Mouse (Mus musculus): ENCODE results near the gene Ebf4. TPM values are rescaled to one million over a fixed set of nuclear protein-coding genes. Genes with fewer than 3 reads are reported as not detected.
"Not testable (repeated sequence)": the region's sequence is repeated elsewhere in the genome, so short reads cannot be mapped to it uniquely, and the experiment has no call there.

The Ebf4 gene
- polyA plus RNA-seq, 1 experiment from 2014 or later = 1.6 TPM

DNA sequence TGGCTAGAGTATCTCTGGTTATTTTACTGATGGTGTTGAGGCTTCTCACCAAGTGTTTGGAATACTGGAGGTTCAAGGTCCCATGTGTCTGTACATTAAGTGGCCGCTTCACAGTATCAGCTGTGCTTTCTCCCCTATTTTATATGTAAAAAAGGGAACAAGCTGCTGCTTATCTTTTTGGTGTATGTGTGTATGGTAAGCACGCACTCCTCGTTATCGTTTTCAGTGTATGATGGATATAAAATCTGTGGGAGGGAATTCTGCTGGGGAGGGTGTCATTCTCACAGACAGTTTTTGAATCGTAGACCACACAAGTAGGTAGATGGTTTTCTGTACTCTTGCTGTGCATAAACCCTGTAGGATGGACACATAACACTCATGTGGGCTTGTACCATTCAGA is 62.6 kb downstream of the Ebf4 start:
- 91% methylated on average over 5 of the region's 5 CpGs for WGBS
- no peaks in the 10 kb centered on the region for H3K9me3 ChIP-seq
- H3K4me1 ChIP-seq = no peaks in the 10 kb centered on the region
- peaks cover 41% of the 10 kb centered on the region for H3K27me3 ChIP-seq
- no peaks in the 10 kb centered on the region for H3K36me3 ChIP-seq
- H3K4me2 ChIP-seq = no peak overlapping the region
- H3K27ac ChIP-seq = no peak overlapping the region
- H3K4me3 ChIP-seq = no peak overlapping the region
- H3K9ac ChIP-seq = no peak overlapping the region
- no peak for ATAC-seq (ENCODE audit: borderline replicate concordance, extremely low read depth, low FRiP score, low TSS enrichment)

DNA sequence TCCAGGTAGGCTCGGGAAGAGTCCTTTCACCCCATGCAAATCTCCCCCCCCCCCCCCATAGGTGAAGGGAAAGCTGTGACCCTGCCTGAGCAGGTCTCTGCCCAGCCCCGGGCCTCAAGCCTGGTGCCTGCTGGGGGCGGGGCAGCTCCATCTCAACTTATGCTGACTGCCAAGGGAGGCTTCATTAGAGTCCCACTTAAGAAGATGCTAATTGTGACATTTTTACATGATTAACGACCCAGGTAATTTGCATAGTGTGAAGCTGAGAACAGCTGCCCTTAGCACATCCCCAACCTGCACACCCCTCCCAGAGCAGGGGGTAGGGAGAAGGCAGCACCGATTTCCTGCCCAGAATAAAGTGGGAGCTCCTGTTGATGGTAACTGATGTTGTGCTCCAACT is 63.9 kb downstream of the Ebf4 start:
- Histone ChIP-seq H3K4me1 (no peaks in the 10 kb centered on the region), H3K9me3 (no peaks in the 10 kb centered on the region), H3K36me3 (no peaks in the 10 kb centered on the region), H3K27ac (no peak overlapping the region), H3K27me3 (peaks cover 54% of the 10 kb centered on the region), H3K4me3 (no peak overlapping the region), H3K9ac (no peak overlapping the region), H3K4me2 (no peak overlapping the region)
- no peak for ATAC-seq (ENCODE audit: borderline replicate concordance, extremely low read depth, low FRiP score, low TSS enrichment)
- WGBS = 13% methylated on average over 5 of the region's 5 CpGs

DNA sequence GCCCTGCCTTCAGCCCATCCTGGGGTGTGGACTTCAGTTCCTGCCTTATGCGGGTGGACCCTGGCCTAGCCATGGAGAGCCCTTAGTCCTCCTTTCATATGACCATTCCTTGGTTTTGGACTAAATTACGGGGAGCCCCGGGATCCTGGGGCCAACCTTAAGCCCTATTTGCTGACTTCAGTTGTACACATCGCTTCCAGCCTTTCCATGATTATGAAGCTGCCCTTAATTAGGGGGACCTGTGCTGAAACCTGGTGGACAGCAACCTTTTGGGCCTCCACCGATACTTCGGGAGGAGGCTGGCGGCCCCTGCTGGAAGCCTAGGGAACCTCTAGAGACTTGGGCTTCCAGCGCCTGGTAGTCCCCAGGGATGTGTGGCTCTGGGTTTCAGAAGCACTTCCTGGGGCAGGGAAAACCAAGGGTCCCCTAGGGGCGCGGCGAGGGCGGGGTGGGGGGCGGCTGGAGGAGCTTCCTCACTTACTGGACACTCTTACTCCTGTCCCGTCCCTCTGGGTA is 67.6 kb downstream of the Ebf4 start:
- H3K4me3 ChIP-seq = no peak overlapping the region
- H3K9me3 ChIP-seq = no peaks in the 10 kb centered on the region
- WGBS = 3% methylated on average over 14 of the region's 14 CpGs
- no peaks in the 10 kb centered on the region for H3K36me3 ChIP-seq
- no peak overlapping the region for H3K27ac ChIP-seq
- no peak overlapping the region for H3K4me2 ChIP-seq
- H3K4me1 ChIP-seq = 0 out of 2 replicates have a peak, but pooled peaks cover 3% of the 10 kb centered on the region
- ATAC-seq (ENCODE audit: borderline replicate concordance, extremely low read depth, low FRiP score, low TSS enrichment) = peak; percentile 7; the same call in 1 of the 2 replicates
- peaks cover 70% of the 10 kb centered on the region for H3K27me3 ChIP-seq
- no peak overlapping the region for H3K9ac ChIP-seq

DNA sequence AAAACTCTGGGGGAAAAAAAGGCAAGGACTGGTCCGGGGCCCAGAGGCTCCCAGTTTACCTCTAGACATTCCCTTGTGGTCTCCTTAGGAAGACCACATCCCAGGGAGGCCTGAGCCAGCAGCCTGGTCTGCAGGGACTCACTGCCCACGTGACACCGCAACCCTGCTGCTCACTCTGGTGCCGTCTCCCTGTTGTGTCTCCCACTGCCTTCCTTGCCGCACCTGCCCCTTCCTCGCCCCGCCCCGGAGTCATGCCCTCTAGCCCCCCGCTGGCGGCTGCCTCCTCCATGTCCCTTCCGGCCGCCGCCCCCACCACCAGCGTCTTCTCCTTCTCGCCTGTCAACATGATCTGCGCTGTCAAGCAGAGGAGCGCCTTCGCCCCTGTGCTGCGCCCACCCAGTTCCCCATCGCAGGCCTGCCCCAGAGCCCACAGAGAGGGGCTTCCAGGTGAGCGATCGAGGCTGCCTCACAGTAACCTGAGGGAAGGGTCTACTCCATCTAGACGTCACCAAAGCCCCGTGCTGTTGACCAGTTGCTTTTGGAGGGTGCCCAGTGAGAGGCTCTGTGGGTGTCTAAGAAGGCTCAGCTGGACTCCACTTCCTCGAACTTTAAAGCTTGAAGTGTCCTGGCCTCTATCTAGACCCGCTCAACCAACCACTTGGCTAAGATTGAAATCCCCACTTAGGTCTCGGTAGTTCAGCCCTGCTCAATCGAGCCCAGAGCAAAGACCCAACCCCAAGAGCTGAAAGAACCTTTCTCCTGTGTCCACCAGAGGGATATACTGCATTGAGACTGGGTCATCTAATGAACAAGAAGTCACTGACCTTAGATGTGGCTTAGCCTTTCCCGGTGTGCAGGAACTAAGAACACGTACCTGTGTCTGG is 70.5 kb downstream of the Ebf4 start:
- Histone ChIP-seq H3K27ac (no peak overlapping the region), H3K36me3 (no peaks in the 10 kb centered on the region), H3K9ac (peak overlapping the region; percentile 17; the same call in 1 of the 2 replicates), H3K4me3 (peak overlapping the region; percentile 32), H3K4me1 (0 out of 2 replicates have a peak, but pooled peaks cover 3% of the 10 kb centered on the region), H3K9me3 (no peaks in the 10 kb centered on the region), H3K27me3 (peaks cover 50% of the 10 kb centered on the region), H3K4me2 (peak overlapping the region; percentile 66)
- WGBS = 7% methylated on average over 30 of the region's 30 CpGs
- ATAC-seq (ENCODE audit: borderline replicate concordance, extremely low read depth, low FRiP score, low TSS enrichment) = peak; percentile 31; the same call in 1 of the 2 replicates

DNA sequence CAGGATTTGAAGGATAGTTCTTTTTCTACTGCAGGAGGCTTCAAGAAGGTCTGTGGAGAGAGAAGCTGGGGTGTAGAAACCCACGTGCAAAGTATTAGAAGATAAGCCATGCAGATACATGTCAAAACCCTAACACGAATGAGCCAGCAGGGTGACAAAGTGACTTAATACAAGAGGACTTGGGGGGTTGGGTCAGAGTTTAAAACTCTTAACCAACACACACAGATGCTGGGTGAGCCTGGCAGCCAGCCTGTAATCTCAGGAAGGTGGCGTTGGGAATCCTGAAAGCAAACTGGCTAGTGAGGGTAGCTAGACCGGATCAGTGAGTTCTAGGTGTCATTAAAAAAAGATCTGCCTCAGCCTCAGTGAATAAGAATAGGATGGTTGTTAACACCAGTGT is 72.4 kb downstream of the Ebf4 start:
- WGBS = 50% methylated on average over 4 of the region's 4 CpGs
- no peak for ATAC-seq (ENCODE audit: borderline replicate concordance, extremely low read depth, low FRiP score, low TSS enrichment)
- H3K9ac ChIP-seq = no peak overlapping the region

DNA sequence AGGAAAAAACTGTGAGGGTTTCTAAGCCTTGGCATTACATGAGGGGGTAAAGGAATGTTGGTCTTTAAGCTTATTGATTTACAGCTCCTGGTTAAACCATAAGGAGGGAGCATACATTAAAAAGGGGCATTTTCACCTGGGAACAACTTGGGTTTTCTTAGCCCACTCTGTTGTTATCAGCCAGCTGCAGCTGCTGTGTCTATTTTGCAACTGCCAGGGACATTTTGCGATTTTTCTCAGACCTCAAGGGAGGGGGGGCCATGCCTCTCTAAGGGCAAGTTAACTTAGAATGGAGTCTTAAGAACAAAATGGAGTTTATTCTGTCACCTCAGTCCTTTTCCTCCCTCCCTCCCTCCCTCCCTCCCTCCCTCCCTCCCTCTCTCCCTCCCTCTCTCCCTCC is 78.1 kb downstream of the Ebf4 start:
- not testable (repeated sequence) for H3K27ac ChIP-seq; H3K4me3 ChIP-seq; H3K9me3 ChIP-seq; H3K36me3 ChIP-seq; H3K9ac ChIP-seq; H3K4me1 ChIP-seq; H3K27me3 ChIP-seq; H3K4me2 ChIP-seq; ATAC-seq (ENCODE audit: borderline replicate concordance, extremely low read depth, low FRiP score, low TSS enrichment)
- 26% methylated on average over 1 of the region's 1 CpGs for WGBS

More for the DNA sequence above, 72.4 kb downstream of the Ebf4 start:
- Histone ChIP-seq H3K4me1 (0 out of 2 replicates have a peak, but pooled peaks cover 3% of the 10 kb centered on the region), H3K27ac (no peak overlapping the region), H3K4me3 (no peak overlapping the region), H3K36me3 (no peaks in the 10 kb centered on the region), H3K4me2 (no peak overlapping the region), H3K27me3 (peaks cover 30% of the 10 kb centered on the region), H3K9me3 (no peaks in the 10 kb centered on the region)

DNA sequence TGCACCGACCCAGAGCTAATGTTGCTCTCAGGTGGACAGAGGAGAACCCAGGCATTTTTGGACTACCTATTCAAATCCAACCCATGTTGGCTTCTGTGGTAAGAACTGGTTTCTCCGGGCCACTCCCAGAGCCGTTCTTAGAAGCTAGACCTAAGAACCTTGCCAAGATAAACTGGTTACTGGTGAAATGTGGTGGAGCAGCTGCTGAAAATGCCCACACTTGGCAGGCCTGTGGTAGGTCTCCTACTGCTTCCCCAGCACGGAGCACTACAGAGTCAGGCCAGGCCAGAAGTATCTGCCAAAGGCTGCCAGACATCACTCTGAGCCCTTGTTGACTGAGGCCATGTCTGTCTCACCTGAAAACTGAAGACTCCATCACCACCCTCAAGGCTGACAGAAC is 80.0 kb downstream of the Ebf4 start:
- Histone ChIP-seq H3K4me1 (no peaks in the 10 kb centered on the region), H3K9me3 (no peaks in the 10 kb centered on the region), H3K27me3 (no peaks in the 10 kb centered on the region), H3K36me3 (no peaks in the 10 kb centered on the region), H3K4me2 (no peak overlapping the region), H3K9ac (no peak overlapping the region), H3K27ac (no peak overlapping the region), H3K4me3 (no peak overlapping the region)
- 63% methylated on average over 4 of the region's 4 CpGs for WGBS
- no peak for ATAC-seq (ENCODE audit: borderline replicate concordance, extremely low read depth, low FRiP score, low TSS enrichment)

DNA sequence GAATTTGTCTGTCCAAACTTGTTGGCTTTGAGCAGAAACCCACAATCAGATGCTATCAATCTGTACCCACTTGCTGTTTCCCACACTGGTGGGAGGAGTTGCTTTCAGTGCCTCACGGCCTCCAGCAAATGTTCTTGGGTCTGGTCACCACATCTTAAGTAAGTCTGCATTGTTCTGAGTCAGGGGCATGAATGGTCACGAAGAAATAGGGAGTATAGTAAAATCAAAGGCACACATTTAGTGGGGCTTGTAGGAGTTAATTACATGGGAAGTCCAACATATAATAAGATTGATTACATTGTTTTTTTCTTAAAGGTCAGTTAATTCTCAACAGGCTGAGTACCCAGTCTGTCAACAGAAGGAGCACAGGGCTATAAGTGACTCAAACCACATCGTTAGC is 88.2 kb downstream of the Ebf4 start:
- no peaks in the 10 kb centered on the region for H3K4me1 ChIP-seq
- 46% methylated on average over 3 of the region's 3 CpGs for WGBS
- no peak overlapping the region for H3K27ac ChIP-seq
- no peaks in the 10 kb centered on the region for H3K9me3 ChIP-seq
- no peaks in the 10 kb centered on the region for H3K36me3 ChIP-seq
- no peak overlapping the region for H3K4me3 ChIP-seq
- ATAC-seq (ENCODE audit: borderline replicate concordance, extremely low read depth, low FRiP score, low TSS enrichment) = no peak
- H3K9ac ChIP-seq = no peak overlapping the region
- no peaks in the 10 kb centered on the region for H3K27me3 ChIP-seq
- no peak overlapping the region for H3K4me2 ChIP-seq

DNA sequence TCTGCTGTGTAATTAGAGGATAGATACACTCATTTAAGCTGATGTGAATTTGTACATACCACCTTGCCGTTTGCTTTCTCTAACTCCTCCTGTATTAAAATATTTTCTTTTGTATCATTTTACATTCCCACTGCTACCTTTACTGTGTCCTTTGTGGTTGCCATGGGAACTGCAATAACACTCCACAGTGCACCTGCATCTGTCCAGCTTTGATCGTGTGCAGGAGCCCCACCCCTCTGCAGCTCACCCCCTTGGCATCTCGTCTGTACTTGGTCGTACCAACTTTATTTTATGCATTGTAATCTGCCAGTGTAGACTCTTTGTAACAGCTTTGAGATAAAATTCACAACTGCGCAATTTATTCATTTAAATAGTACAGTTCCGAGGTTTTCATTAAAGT is 88.9 kb downstream of the Ebf4 start:
- H3K27ac ChIP-seq = no peak overlapping the region
- WGBS = 63% methylated on average over 6 of the region's 6 CpGs
- no peak overlapping the region for H3K9ac ChIP-seq
- no peak overlapping the region for H3K4me2 ChIP-seq
- H3K27me3 ChIP-seq = no peaks in the 10 kb centered on the region
- no peak for ATAC-seq (ENCODE audit: borderline replicate concordance, extremely low read depth, low FRiP score, low TSS enrichment)
- H3K4me1 ChIP-seq = no peaks in the 10 kb centered on the region
- H3K36me3 ChIP-seq = no peaks in the 10 kb centered on the region
- no peaks in the 10 kb centered on the region for H3K9me3 ChIP-seq
- no peak overlapping the region for H3K4me3 ChIP-seq

DNA sequence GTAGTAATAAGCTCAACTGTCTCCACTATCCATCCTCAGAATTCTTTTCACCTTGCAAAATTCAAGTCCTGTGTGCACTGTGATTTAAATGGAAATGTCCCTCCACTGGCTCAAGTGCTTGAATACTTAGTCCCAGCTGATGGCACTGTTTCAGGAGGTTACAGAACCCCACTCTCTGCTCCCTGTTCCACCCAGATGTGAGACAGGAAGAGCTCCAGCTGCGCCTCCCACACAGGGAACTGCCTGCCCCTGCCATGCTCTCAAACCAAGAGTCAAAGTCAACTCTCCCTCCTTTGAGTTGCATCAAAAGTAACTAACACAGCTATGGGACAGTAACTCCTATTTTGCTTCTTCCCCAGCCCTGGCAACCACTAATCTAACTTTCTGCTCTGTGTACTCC is 91.2 kb downstream of the Ebf4 start:
- Histone ChIP-seq H3K9me3 (no peaks in the 10 kb centered on the region), H3K27ac (no peak overlapping the region), H3K4me1 (no peaks in the 10 kb centered on the region), H3K4me3 (no peak overlapping the region), H3K36me3 (no peaks in the 10 kb centered on the region), H3K9ac (no peak overlapping the region), H3K4me2 (no peak overlapping the region), H3K27me3 (no peaks in the 10 kb centered on the region)
- 60% methylated on average over 1 of the region's 1 CpGs for WGBS
- ATAC-seq (ENCODE audit: borderline replicate concordance, extremely low read depth, low FRiP score, low TSS enrichment) = no peak

DNA sequence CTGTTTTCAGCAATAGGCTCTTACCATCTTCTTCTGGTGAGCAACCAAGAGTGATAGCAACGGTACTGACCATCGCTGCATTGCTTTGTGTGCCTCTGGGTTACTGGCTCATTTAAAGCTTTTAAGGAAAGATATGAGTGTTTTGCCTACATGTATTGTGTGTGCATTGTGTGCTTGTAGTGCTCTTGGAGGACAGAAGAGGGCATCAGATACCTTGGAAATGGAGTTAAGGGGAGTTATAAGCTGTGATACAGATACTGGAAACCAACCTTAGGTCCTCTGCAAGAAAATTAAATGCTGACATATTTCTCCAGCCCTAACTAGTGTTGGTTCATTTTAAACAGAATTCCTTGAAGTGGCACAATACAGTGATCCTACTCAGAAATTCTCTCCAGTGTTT is 93.8 kb downstream of the Ebf4 start:
- no peak overlapping the region for H3K4me3 ChIP-seq
- H3K27ac ChIP-seq = no peak overlapping the region
- H3K27me3 ChIP-seq = no peaks in the 10 kb centered on the region
- peaks cover 3% of the 10 kb centered on the region; the same call in 1 of the 2 replicates for H3K36me3 ChIP-seq
- H3K4me2 ChIP-seq = no peak overlapping the region
- H3K4me1 ChIP-seq = no peaks in the 10 kb centered on the region
- WGBS = 70% methylated on average over 2 of the region's 2 CpGs
- H3K9ac ChIP-seq = no peak overlapping the region
- ATAC-seq (ENCODE audit: borderline replicate concordance, extremely low read depth, low FRiP score, low TSS enrichment) = no peak
- H3K9me3 ChIP-seq = no peaks in the 10 kb centered on the region

DNA sequence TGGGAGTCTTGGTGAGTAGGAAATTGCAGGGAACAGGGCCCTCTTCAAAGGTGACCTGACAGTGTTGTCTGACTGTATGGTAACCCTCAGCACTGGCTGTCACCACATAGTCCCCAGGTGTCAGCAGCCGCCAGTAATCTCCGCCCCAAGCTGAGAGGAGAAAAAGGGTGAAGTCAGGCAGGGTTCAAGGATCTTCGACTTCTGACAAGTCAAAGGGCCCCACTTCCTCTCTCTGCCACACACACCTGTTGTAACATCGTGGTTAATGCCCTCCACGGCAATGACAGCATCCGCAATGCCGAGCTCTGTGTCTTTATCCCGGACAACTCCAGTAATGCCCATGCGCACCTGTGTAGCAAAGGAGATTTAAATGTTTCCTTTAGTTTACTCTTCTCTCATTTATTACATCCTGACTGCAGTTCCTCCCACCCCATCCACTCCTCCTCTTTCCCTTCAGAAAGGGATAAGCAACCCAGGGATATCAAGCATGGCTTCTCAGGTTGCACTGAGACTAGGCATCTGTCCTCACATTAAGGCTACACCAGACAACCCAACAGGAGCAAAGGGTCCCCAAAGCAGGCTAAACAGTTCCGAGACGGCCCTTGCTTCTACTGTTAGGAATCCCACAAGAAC is 96.1 kb downstream of the Ebf4 start:
- ATAC-seq (ENCODE audit: borderline replicate concordance, extremely low read depth, low FRiP score, low TSS enrichment) = no peak
- Histone ChIP-seq H3K4me2 (no peak overlapping the region), H3K9me3 (no peaks in the 10 kb centered on the region), H3K36me3 (peaks cover 3% of the 10 kb centered on the region; the same call in 1 of the 2 replicates), H3K9ac (no peak overlapping the region), H3K4me1 (no peaks in the 10 kb centered on the region), H3K27me3 (no peaks in the 10 kb centered on the region), H3K4me3 (no peak overlapping the region), H3K27ac (no peak overlapping the region)
- WGBS = 77% methylated on average over 11 of the region's 11 CpGs
